Mouse (Mus musculus) colon, adult 2 months (tissue): Measurements from ENCODE around the gene Ints3. TPM values are rescaled to one million over a fixed set of nuclear protein-coding genes. Genes with fewer than 3 reads are reported as not detected.

Experiments
- polyA plus RNA-seq: library from polyadenylated mRNA; depleted of rRNA; stranded (reverse); fragments of >200 nt; gene quantifications from 2 replicates; pipeline ENCODE4 v1.2.3, GENCODE M21; 2012; rRNA removed

Gene Ints3
- 24.1 and 28.2 TPM in 2 replicates for polyA plus RNA-seq

DNA sequence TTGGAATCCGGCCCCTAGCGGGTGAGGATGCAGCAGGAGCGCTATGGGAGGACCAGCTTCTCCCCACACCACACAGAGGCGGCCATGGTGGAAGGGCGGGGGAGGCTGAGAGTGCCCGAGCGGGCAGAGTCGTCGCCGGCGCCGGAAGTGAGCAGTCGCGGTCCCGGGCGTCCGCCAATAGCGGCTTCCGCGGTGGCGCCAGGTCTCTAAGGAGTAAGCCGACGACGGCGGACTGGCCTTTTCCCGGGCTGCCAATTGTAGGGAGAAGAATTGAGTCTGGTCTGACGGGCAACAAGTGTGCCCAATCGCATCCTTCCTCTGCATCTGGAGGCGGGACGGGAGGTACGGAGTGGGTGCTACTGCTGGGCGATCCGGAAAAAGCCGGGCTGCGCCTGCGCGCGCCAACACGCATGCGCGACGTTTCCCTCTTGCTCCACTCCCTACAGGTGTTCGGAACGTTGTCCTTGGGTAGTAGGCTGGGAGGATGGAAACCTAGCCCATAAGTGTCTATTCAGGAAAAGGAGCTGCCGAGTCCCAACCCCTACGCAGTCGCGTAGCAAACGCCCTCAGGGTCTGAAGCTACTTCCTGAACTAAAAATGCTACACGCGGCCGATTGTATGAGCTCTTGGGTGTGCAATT lies at the start of gene Ints3:
TSS of gene Ints3 (minus strand) at position 242 of the 640 bp plus-strand sequence.

DNA sequence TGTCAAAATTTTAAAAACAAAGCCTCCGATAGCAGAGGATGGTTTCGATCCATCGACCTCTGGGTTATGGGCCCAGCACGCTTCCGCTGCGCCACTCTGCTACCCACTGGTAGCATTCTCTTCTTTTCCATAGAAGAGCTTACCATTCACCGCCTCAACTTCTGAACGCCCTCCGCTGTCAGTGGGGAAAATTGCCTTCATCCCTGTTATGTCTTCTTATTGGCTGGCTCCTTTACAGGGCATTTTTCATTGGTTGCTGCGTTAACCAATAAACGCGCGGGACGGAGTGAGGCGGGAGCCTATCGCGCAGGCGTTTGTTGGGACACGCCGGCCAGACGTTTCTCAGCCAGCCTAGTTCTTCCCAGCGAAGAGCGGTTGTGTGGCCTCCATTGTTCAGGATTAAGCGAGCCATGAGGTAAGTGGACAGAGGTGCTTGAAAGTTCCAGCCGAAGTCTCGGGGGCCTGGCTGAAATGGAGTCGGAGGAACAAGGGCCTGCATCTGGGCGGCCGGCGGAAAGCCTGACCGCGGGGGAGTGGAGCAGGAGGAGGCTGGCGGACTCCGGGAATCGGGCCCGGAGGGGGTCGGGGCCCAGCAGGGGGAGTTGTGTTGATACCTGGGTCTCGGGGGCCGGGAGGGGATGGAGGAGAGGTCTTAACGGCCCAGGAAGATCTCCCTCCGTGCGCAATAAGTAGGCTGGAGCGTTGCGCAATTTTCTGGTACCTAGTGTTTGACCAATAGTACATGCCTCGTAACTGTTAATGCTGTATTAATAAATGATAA lies 42.6 kb upstream of the Ints3 start, which contains the start of gene Ilf2:
TSS of gene Ilf2 (plus strand) at position 296 of the 781 bp plus-strand sequence.

DNA sequence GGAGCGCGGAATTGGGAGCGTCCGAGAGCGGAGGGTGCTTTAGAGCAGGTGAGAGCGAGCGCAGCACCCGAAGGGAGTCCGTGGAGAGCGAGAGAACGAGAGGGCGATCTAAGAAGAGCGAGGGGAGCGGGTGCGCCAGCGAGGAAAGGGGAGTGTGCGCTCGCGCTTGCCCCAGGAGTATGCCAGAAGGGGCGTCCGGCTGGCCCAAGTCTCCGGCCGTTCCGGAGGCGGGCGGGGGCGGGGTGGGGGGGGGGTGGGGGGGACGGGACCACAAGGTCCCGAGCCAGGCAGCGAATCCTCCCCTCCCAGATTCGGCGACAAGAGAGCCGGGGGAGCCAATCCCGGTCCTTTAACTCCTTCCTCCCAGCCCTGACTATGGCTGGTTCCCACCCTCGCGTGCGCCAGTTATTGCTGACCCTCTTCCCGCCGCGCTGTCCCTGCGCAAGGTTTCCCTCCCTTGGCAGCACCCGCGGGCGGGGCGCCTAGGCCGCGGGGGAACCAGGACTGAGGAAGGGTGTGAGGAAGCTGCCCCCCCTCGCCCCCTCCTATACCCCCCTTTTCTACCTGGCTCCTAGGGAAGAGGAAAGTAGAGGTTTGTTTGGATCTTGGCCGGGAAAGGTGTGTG lies 32.4 kb upstream of the Ints3 start, which contains the start of gene Npr1:
TSS of gene Npr1 (minus strand) at position 181 of the 625 bp plus-strand sequence.

DNA sequence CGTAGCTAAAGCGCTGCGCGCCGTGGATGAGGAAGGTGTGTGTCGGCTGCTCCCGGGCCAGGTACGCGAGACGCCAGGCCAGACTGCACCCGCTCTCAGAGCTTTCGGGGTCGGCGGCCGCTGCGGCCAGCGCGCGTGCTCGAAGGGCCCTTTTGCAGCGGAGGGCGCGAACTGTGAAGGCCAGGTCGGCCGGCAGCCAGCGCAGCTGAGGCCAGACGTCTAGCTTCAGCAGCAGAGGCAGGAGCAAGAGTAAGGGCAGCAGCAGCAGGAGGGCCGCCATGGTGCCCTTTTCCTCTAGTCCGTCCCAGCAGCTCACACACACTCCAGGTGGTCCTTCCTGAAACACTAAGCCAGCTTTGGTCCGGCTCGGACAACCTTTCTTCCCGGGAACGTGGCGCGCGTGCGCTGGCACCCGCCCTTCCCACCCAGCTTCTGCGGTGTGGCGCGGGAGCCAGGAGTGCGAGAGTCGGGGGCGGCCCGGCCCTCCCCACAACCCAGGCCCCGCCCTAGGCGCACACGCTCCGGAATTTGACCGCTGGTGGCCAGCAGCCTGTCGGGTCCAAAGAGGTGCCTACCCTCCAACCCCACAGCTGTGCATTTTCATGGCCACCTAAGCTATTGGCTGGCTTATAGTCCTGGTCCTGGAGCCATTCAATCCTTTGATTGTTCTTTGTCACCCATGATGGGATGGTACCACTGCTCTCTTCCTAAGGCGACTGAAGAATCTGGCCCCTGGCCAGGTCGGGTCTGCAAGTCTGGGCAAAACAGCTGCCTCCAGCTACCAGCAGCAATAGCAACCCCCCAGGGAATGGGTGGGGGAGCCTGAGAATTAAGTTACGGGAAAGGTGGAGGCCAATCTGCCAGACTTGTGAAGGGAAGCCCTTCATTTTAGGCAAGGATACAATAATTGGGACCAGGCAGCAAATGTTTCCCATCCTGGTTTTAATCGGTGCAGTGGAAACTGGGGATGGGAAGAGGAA lies 43.6 kb downstream of the Ints3 start, which contains the start of gene Slc27a3:
TSS of gene Slc27a3 (minus strand) at position 428 of the 980 bp plus-strand sequence.

Other genes with a start within 250 kb of the Ints3 start
- 535 and 754 TPM in 2 replicates for gene Rps27, start 220.0 kb downstream of the Ints3 start, polyA plus RNA-seq
- gene Rab13, start 219.9 kb downstream of the Ints3 start, polyA plus RNA-seq: 6.4 and 7.3 TPM in 2 replicates
- 106 and 118 TPM in 2 replicates for gene Jtb, start 202.0 kb downstream of the Ints3 start, polyA plus RNA-seq
- gene Creb3l4, start 190.1 kb downstream of the Ints3 start, polyA plus RNA-seq: 37.6 and 37.8 TPM in 2 replicates
- 111 and 113 TPM in 2 replicates for gene Slc39a1, start 185.4 kb downstream of the Ints3 start, polyA plus RNA-seq
- 39.7 and 47.5 TPM in 2 replicates for gene Crtc2, start 179.5 kb downstream of the Ints3 start, polyA plus RNA-seq
- 11.9 and 15.7 TPM in 2 replicates for gene Dennd4b, start 168.4 kb downstream of the Ints3 start, polyA plus RNA-seq
- 12.9 and 16.4 TPM in 2 replicates for gene Gatad2b, start 140.4 kb downstream of the Ints3 start, polyA plus RNA-seq
- 11.7 and 12.2 TPM in 2 replicates for gene Slc27a3, start 43.7 kb downstream of the Ints3 start, polyA plus RNA-seq
- gene Npr1, start 32.2 kb upstream of the Ints3 start, polyA plus RNA-seq: 7.2 and 7.4 TPM in 2 replicates
- 10.1 and 10.5 TPM in 2 replicates for gene Ilf2, start 42.5 kb upstream of the Ints3 start, polyA plus RNA-seq
- 14.8 and 15.0 TPM in 2 replicates for gene Snapin, start 57.4 kb upstream of the Ints3 start, polyA plus RNA-seq
- 29.8 and 34.1 TPM in 2 replicates for gene Chtop, start 75.9 kb upstream of the Ints3 start, polyA plus RNA-seq
- 199 and 230 TPM in 2 replicates for gene S100a1, start 80.8 kb upstream of the Ints3 start, polyA plus RNA-seq
- 61.5 and 65.1 TPM in 2 replicates for gene S100a13, start 80.8 kb upstream of the Ints3 start, polyA plus RNA-seq
- gene S100a14, start 93.2 kb upstream of the Ints3 start, polyA plus RNA-seq: 29.0 and 52.1 TPM in 2 replicates
- gene S100a16, start 103.6 kb upstream of the Ints3 start, polyA plus RNA-seq: 267 and 284 TPM in 2 replicates
- 0.41 and 0.50 TPM in 2 replicates for gene S100a3, start 127.0 kb upstream of the Ints3 start, polyA plus RNA-seq
- gene S100a2, start 156.6 kb upstream of the Ints3 start, polyA plus RNA-seq: not detected in 2 replicates
- gene Gm42674, start 168.3 kb upstream of the Ints3 start, polyA plus RNA-seq: not detected in 2 replicates
- 10.2 and 12.3 TPM in 2 replicates for gene S100a4, start 170.1 kb upstream of the Ints3 start, polyA plus RNA-seq
- not detected in 2 replicates for gene S100a5, start 174.9 kb upstream of the Ints3 start, polyA plus RNA-seq
- 1,904 and 2,022 TPM in 2 replicates for gene S100a6, start 179.3 kb upstream of the Ints3 start, polyA plus RNA-seq
- gene S100a7a, start 220.4 kb upstream of the Ints3 start, polyA plus RNA-seq: 0.54 and 0.59 TPM in 2 replicates
- gene S100a8, start 235.4 kb upstream of the Ints3 start, polyA plus RNA-seq: not detected in 2 replicates